Mouse (Mus musculus): ENCODE data around the gene Pde4b. TPM values are rescaled to one million over a fixed set of nuclear protein-coding genes. Genes with fewer than 3 reads are reported as not detected.

The Pde4b gene
- polyA plus RNA-seq, 1 experiment: 6.7 TPM

DNA sequence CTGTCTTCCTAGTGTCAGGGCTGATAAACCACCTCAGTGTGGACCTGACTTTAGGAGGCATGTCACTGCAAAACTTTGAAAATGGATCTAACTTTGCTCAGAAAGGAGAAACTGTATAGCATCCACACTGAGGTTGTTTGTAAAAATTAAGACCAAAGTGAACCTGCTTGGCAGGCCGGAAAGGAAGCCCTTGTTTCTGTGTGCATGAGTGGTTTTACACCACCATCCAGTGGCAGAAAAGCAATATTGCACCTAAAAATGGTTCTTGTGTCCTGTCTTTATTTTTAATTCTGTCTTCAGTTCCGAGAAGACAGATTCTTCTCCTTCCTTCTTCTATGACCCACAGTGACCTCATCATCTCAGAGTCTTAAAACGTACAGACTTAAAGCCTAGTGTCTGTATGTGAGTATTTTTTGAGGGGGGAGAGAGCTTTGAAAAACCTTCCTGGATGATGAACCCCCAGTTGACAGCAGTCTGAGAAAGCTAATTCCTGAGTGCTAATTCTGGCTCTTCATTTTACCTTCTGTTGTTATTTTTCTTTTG lies 569.2 kb downstream of the Pde4b start:
- H3K4me3 ChIP-seq: no peak overlapping the region
- no peaks in the 10 kb centered on the region for H3K79me2 ChIP-seq (ENCODE audit: control insufficient read depth, insufficient read depth)
- no peak for TF ChIP-seq SRF (IDR thresholded peaks at IDR 0.05; ENCODE audit: control insufficient read depth, insufficient read length, low read depth)
- no peak for TF ChIP-seq USF1 (IDR thresholded peaks at IDR 0.05; ENCODE audit: low read depth)
- no peak for TF ChIP-seq MYOD1 (IDR thresholded peaks at IDR 0.05; ENCODE audit: control insufficient read depth in 1 of 3, insufficient read length in 2 of 3, low read depth in 2 of 3)
- TF ChIP-seq E2F4 (IDR thresholded peaks at IDR 0.05; ENCODE audit: insufficient read depth): no peak
- no peak for TF ChIP-seq CEBPB (IDR thresholded peaks at IDR 0.05; ENCODE audit: insufficient read depth, poor library complexity, severe bottlenecking)
- no peak for TF ChIP-seq POLR2AphosphoS2 (IDR thresholded peaks at IDR 0.05; ENCODE audit: insufficient read length, low read depth)
- no peak for TF ChIP-seq REST (IDR thresholded peaks at IDR 0.05; ENCODE audit: insufficient read depth, insufficient read length)
- TF ChIP-seq TCF12 (IDR thresholded peaks at IDR 0.05; ENCODE audit: insufficient read depth, poor library complexity, severe bottlenecking): no peak
- TF ChIP-seq MYOG (IDR thresholded peaks at IDR 0.05; ENCODE audit: control insufficient read depth in 1 of 3, insufficient read depth in 1 of 3, insufficient read length in 2 of 3, low read depth in 2 of 3): no peak
- TF ChIP-seq MAX (IDR thresholded peaks at IDR 0.05; ENCODE audit: low read depth): no peak
- no peak for TF ChIP-seq POLR2A (IDR thresholded peaks at IDR 0.05; ENCODE audit: insufficient read length, low read depth)
- TF ChIP-seq TCF3 (IDR thresholded peaks at IDR 0.05; ENCODE audit: insufficient read length, low read depth): no peak
- no peaks in the 10 kb centered on the region for H3K27me3 ChIP-seq (ENCODE audit: control insufficient read depth, insufficient read depth, insufficient read length)
- H3K36me3 ChIP-seq (ENCODE audit: control insufficient read depth, insufficient read depth): no peaks in the 10 kb centered on the region
- no peak overlapping the region for H3K4me2 ChIP-seq (ENCODE audit: low read depth)
- no peak overlapping the region for H3ac ChIP-seq (ENCODE audit: control insufficient read depth, insufficient read length)

Other genes starting within 250 kb of the Pde4b start
- gene B020004J07Rik, start 243.5 kb upstream of the Pde4b start, polyA plus RNA-seq (2012; fragmentation: generic; extraction: Trizol): not detected
- gene C130073F10Rik, start 193.8 kb upstream of the Pde4b start, polyA plus RNA-seq (2012; fragmentation: generic; extraction: Trizol): not detected
- gene Gm12800, start 178.4 kb upstream of the Pde4b start, polyA plus RNA-seq (2012; fragmentation: generic; extraction: Trizol): not detected
- not detected for gene Gm12794, start 147.1 kb upstream of the Pde4b start, polyA plus RNA-seq (2012; fragmentation: generic; extraction: Trizol)
- not detected for gene Gm12790, start 106.5 kb upstream of the Pde4b start, polyA plus RNA-seq (2012; fragmentation: generic; extraction: Trizol)
- gene Gm12789, start 100.9 kb upstream of the Pde4b start, polyA plus RNA-seq (2012; fragmentation: generic; extraction: Trizol): not detected

All from myocyte (in vitro differentiated cells).